Mouse (Mus musculus) heart, postnatal 0 days (tissue): ENCODE measurements around the gene Tmem263. TPM values are rescaled to one million over a fixed set of nuclear protein-coding genes. Genes with fewer than 3 reads are reported as not detected.
A peak's percentile ranks its signal among the peaks of the same experiment; 100 is the strongest.

Experiments
- ATAC-seq: fragments of 200-750 bp; cut with Nextera tagmentation; 2 replicates; pipeline ENCODE4 v1.8.0; 2017; ENCODE audit warnings: low read depth, moderate number of reproducible peaks, moderate library complexity; ENCODE audit not compliant: insufficient read depth
- DNase-seq: peaks from one replicate; pipeline ENCODE4 v3.0.0-alpha.2; 2016; ENCODE audit warnings: low spot score
- H3K27ac ChIP-seq: fragments of 300-500 bp; sonication (generic); 2 replicates; pipeline ENCODE4 v1.5.1; 2014; ENCODE audit warnings: low read depth, mild to moderate bottlenecking
- H3K27me3 ChIP-seq: fragments of 300-500 bp; sonication (generic); 2 replicates; pipeline ENCODE4 v1.6.1; 2014; ENCODE audit warnings: low read length, mixed read lengths; ENCODE audit not compliant: control insufficient read depth, insufficient read depth
- H3K36me3 ChIP-seq: fragments of 300-500 bp; sonication (generic); replicated peaks from 2 replicates; pipeline ENCODE4 v1.6.1; 2014; ENCODE audit warnings: low read length, mixed read lengths; ENCODE audit not compliant: control insufficient read depth, insufficient read depth
- H3K4me1 ChIP-seq: fragments of 300-500 bp; sonication (generic); 2 replicates; pipeline ENCODE4 v1.6.1; 2014; ENCODE audit warnings: antibody characterized with exemption; ENCODE audit not compliant: control insufficient read depth, insufficient read depth
- H3K4me2 ChIP-seq: fragments of 300-500 bp; sonication (generic); 2 replicates; pipeline ENCODE4 v1.6.1; 2014; ENCODE audit warnings: low read depth, mild to moderate bottlenecking, low read length, moderate library complexity
- H3K4me3 ChIP-seq: fragments of 300-500 bp; sonication (generic); 2 replicates; pipeline ENCODE4 v1.5.1; 2014; ENCODE audit warnings: low read depth, low read length
- H3K9ac ChIP-seq: fragments of 300-500 bp; sonication (generic); replicated peaks from 2 replicates; pipeline ENCODE4 v1.6.1; 2014; ENCODE audit warnings: low read depth, low read length, mixed read lengths
- H3K9me3 ChIP-seq: fragments of 300-500 bp; sonication (generic); replicated peaks from 2 replicates; pipeline ENCODE4 v1.6.1; 2016; ENCODE audit warnings: low read length; ENCODE audit not compliant: control insufficient read depth
- CTCF ChIP-seq: IDR thresholded peaks from 2 replicates; pipeline ENCODE4 v1.5.1; 2016; ENCODE audit warnings: antibody characterized with exemption, control low read depth, low read depth
- EP300 ChIP-seq: IDR thresholded peaks from 2 replicates; pipeline ENCODE4 v1.6.1; 2016; ENCODE audit warnings: antibody characterized with exemption, low read depth
- WGBS: fragments of 180-500 bp; shearing (Covaris S2); extraction: QIAGEN DNeasy Blood & Tissue Kit; methylation state at CpG from one replicate; pipeline ENCODE4 v1.1.7; 2014; 5-methylcytosine and 5-hydroxymethylcytosine counted together
- polyA plus RNA-seq: library from polyadenylated mRNA; unstranded; fragments of >200 nt; fragmentation: Nextera tagmentation; extraction: Ambion mirVana; gene quantifications from 2 replicates; pipeline ENCODE4 v1.2.1, GENCODE M21; 2015
- total RNA-seq: library from RNA; depleted of rRNA; stranded (reverse); fragments of >200 nt; gene quantifications from 2 replicates; pipeline ENCODE4 v1.2.3, GENCODE M21; 2014; ENCODE audit warnings: low replicate concordance; rRNA removed

The Tmem263 gene
- total and polyA plus RNA-seq, 2 experiments from 2014 or later = 21.6 to 32.9 TPM

DNA sequence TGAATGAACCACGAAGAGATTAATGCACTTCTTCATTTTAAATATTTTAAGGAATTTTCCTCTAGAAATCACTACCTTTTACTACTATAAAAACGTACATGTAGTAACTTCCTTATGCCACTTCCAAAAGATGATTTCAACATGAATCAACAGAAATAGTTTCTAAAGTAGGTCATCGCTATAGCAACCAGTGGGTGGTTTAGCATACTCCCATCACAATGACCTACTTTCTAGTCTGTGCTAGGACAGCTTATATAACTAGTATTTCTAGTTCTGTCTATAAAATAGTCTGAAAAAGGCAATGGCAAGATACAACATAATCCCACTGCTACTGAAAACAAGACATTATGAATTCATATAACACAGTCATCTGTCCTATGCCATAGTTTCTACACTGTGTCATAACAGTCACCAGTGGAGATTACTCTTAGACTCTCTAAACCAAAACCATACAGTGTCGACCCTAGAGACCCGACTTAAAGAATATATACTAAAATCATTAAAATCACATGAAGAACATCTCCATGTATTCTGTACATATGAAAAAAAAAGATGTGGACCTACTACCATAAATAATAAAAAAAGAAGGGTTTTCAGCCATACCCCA is 59.4 kb downstream of the Tmem263 start:
- H3K4me3 ChIP-seq = no peak overlapping the region
- no peaks in the 10 kb centered on the region for H3K27me3 ChIP-seq
- DNase-seq (peak; percentile 77), ATAC-seq (peak; percentile 72)
- peak overlapping the region; percentile 55; the same call in 1 of the 2 replicates for H3K27ac ChIP-seq
- no peaks in the 10 kb centered on the region for H3K36me3 ChIP-seq
- no peaks in the 10 kb centered on the region for H3K9me3 ChIP-seq
- H3K4me1 ChIP-seq = peaks cover 15% of the 10 kb centered on the region
- H3K9ac ChIP-seq = no peak overlapping the region
- WGBS = 68% methylated on average over 5 of the region's 5 CpGs
- H3K4me2 ChIP-seq = no peak overlapping the region
- no peak for TF ChIP-seq CTCF
- no peak for TF ChIP-seq EP300

DNA sequence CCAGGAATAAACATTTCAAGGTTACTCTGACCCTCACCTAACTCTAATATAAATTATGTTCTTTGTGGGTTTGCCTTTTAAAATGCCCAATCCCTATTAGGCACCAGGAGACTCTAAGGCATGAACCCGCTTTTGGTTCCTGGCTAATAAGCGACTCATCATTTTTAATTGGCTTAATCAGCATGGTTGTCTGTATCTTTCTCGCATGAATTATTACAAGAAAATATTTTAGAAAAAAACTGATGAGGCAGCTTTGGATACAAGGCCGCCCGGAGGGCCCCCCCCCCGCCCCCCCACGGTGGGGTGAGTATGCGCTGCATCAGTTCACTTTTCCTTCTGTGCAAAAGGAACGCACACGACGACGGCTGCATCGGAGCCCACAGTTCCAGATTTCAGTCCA is 62.4 kb downstream of the Tmem263 start:
- ATAC-seq (no peak), DNase-seq (no peak)

DNA sequence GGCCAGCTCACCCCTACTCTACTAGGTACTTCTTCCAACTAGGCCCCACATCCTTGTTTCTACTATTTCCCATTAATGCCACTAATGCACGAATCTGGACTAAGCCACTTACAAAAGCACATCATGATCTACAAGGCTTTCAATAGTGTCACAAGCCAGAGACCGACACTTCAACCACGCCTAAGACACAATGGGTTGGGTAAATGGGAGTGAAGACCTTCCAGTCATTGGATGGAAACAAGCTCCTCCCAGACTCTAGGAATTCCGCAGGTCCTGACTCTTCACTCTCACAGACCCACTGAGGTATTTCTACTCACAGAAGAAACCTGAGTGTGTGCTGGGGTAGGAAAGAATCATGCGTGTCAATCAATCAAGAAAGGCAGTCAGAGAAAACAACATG is 62.9 kb downstream of the Tmem263 start:
- H3K27ac ChIP-seq = no peak overlapping the region
- no peaks in the 10 kb centered on the region for H3K36me3 ChIP-seq
- no peak overlapping the region for H3K4me3 ChIP-seq
- ATAC-seq (no peak), DNase-seq (no peak)
- TF ChIP-seq EP300 (no peak), CTCF (no peak)
- H3K27me3 ChIP-seq = no peaks in the 10 kb centered on the region
- H3K4me1 ChIP-seq = peaks cover 15% of the 10 kb centered on the region
- no peak overlapping the region for H3K4me2 ChIP-seq
- no peak overlapping the region for H3K9ac ChIP-seq
- WGBS = 85% methylated on average over 5 of the region's 5 CpGs
- H3K9me3 ChIP-seq = no peaks in the 10 kb centered on the region

More for the DNA sequence above, 62.4 kb downstream of the Tmem263 start:
- Histone ChIP-seq H3K4me2 (no peak overlapping the region), H3K9ac (no peak overlapping the region), H3K27ac (no peak overlapping the region), H3K9me3 (no peaks in the 10 kb centered on the region), H3K27me3 (no peaks in the 10 kb centered on the region), H3K4me3 (no peak overlapping the region), H3K4me1 (peaks cover 15% of the 10 kb centered on the region), H3K36me3 (no peaks in the 10 kb centered on the region)
- WGBS = 92% methylated on average over 13 of the region's 13 CpGs
- TF ChIP-seq EP300 (no peak), CTCF (no peak)

Other genes starting within 250 kb of the Tmem263 start
- gene Ric8b, start 185.0 kb upstream of the Tmem263 start, total RNA-seq = 18.3 and 22.7 TPM in 2 replicates
- gene Ric8b, start 185.0 kb upstream of the Tmem263 start, polyA plus RNA-seq = 10.5 and 12.8 TPM in 2 replicates
- 0.15 and 0.70 TPM in 2 replicates for gene Fhl4, start 132 bp upstream of the Tmem263 start, total RNA-seq
- gene Fhl4, start 132 bp upstream of the Tmem263 start, polyA plus RNA-seq = 1.6 TPM in 2 replicates
- gene Mterf2, start 25.4 kb downstream of the Tmem263 start, total RNA-seq = 11.1 and 11.5 TPM in 2 replicates
- 15.1 and 21.2 TPM in 2 replicates for gene Mterf2, start 25.4 kb downstream of the Tmem263 start, polyA plus RNA-seq
- gene Cry1, start 82.4 kb downstream of the Tmem263 start, total RNA-seq = 9.6 and 15.6 TPM in 2 replicates
- gene Cry1, start 82.4 kb downstream of the Tmem263 start, polyA plus RNA-seq = 16.2 and 17.5 TPM in 2 replicates